Mouse (Mus musculus): ENCODE data around the gene Bend3. TPM values are rescaled to one million over a fixed set of nuclear protein-coding genes. Genes with fewer than 3 reads are reported as not detected.

The Bend3 gene
- polyA plus RNA-seq, 1 experiment: 2.8 TPM

GRCm38 (mm10) chr10:43539746-43540310 lies 61.2 kb downstream of the Bend3 start:
- no peaks in the 10 kb centered on the region for H3K27me3 ChIP-seq (ENCODE audit: control insufficient read depth, insufficient read depth, low read length)
- WGBS: 15% methylated on average over 12 of the region's 12 CpGs
- no peak for TF ChIP-seq CTCF (IDR thresholded peaks at IDR 0.05; ENCODE audit: borderline replicate concordance, insufficient read depth, low read depth, low read length)
- TF ChIP-seq POLR2A (IDR thresholded peaks at IDR 0.05; ENCODE audit: borderline replicate concordance, insufficient read depth, low read length): no peak
- no peak overlapping the region for H3K27ac ChIP-seq (ENCODE audit: insufficient read depth, low read length)
- no peaks in the 10 kb centered on the region; the same call in 1 of the 2 replicates for H3K4me1 ChIP-seq (ENCODE audit: control insufficient read depth, insufficient read depth, low read length)
- no peak for DNase-seq
- H3K4me3 ChIP-seq (replicated peaks; ENCODE audit: insufficient read depth, low read depth, low read length): peak overlapping the region; percentile 86

GRCm38 (mm10) chr10:43540442-43541152 lies 62.0 kb downstream of the Bend3 start, which contains the start of gene 1700021F05Rik:
Gene 1700021F05Rik (minus strand): TSS chr10:43540994.
- peak; percentile 92 for TF ChIP-seq CTCF (IDR thresholded peaks at IDR 0.05; ENCODE audit: borderline replicate concordance, insufficient read depth, low read depth, low read length)
- peak; percentile 68; the same call in 1 of the 2 replicates for TF ChIP-seq POLR2A (IDR thresholded peaks at IDR 0.05; ENCODE audit: borderline replicate concordance, insufficient read depth, low read length)
- under 1% methylated on average over 55 of the region's 56 CpGs for WGBS
- H3K4me1 ChIP-seq (ENCODE audit: control insufficient read depth, insufficient read depth, low read length): no peaks in the 10 kb centered on the region; the same call in 1 of the 2 replicates
- peak within 1 kb of the TSS; percentile 86 for H3K4me3 ChIP-seq (replicated peaks; ENCODE audit: insufficient read depth, low read depth, low read length)
- peak; percentile 95 to 96 for DNase-seq
- H3K27me3 ChIP-seq (ENCODE audit: control insufficient read depth, insufficient read depth, low read length): no peaks in the 10 kb centered on the region
- H3K27ac ChIP-seq (ENCODE audit: insufficient read depth, low read length): peak within 1 kb of the TSS; percentile 77

- WGBS: 37% methylated on average over 8 of the region's 8 CpGs
- Histone ChIP-seq H3K27me3 (ENCODE audit: control insufficient read depth, insufficient read depth, low read length) (no peaks in the 10 kb centered on the region), H3K27ac (ENCODE audit: insufficient read depth, low read length) (no peak overlapping the region), H3K4me1 (ENCODE audit: control insufficient read depth, insufficient read depth, low read length) (no peaks in the 10 kb centered on the region; the same call in 1 of the 2 replicates), H3K4me3 (replicated peaks; ENCODE audit: insufficient read depth, low read depth, low read length) (no peak overlapping the region)
- TF ChIP-seq CTCF (IDR thresholded peaks at IDR 0.05; ENCODE audit: borderline replicate concordance, insufficient read depth, low read depth, low read length): no peak
- DNase-seq: no peak
Measured at GRCm38 (mm10) chr10:43541153-43541544, 62.5 kb downstream of the Bend3 start.

- Histone ChIP-seq H3K27me3 (ENCODE audit: control insufficient read depth, insufficient read depth, low read length) (no peaks in the 10 kb centered on the region), H3K27ac (ENCODE audit: insufficient read depth, low read length) (no peak overlapping the region), H3K4me3 (replicated peaks; ENCODE audit: insufficient read depth, low read depth, low read length) (no peak overlapping the region), H3K4me1 (ENCODE audit: control insufficient read depth, insufficient read depth, low read length) (no peaks in the 10 kb centered on the region)
- WGBS: 60% methylated on average over 5 of the region's 5 CpGs
- no peak for DNase-seq
- TF ChIP-seq POLR2A (IDR thresholded peaks at IDR 0.05; ENCODE audit: borderline replicate concordance, insufficient read depth, low read length) (no peak), CTCF (IDR thresholded peaks at IDR 0.05; ENCODE audit: borderline replicate concordance, insufficient read depth, low read depth, low read length) (no peak)
Measured at GRCm38 (mm10) chr10:43549411-43549810, 70.8 kb downstream of the Bend3 start.

GRCm38 (mm10) chr10:43550923-43551322 lies 72.3 kb downstream of the Bend3 start:
- no peak overlapping the region for H3K4me3 ChIP-seq (replicated peaks; ENCODE audit: insufficient read depth, low read depth, low read length)
- no peak for TF ChIP-seq CTCF (IDR thresholded peaks at IDR 0.05; ENCODE audit: borderline replicate concordance, insufficient read depth, low read depth, low read length)
- no peak for TF ChIP-seq POLR2A (IDR thresholded peaks at IDR 0.05; ENCODE audit: borderline replicate concordance, insufficient read depth, low read length)
- no peak overlapping the region for H3K27ac ChIP-seq (ENCODE audit: insufficient read depth, low read length)
- no peak for DNase-seq
- H3K27me3 ChIP-seq (ENCODE audit: control insufficient read depth, insufficient read depth, low read length): no peaks in the 10 kb centered on the region
- no peaks in the 10 kb centered on the region for H3K4me1 ChIP-seq (ENCODE audit: control insufficient read depth, insufficient read depth, low read length)
- 23% methylated on average over 3 of the region's 3 CpGs for WGBS

- Histone ChIP-seq H3K27ac (ENCODE audit: insufficient read depth, low read length) (no peak overlapping the region), H3K4me3 (replicated peaks; ENCODE audit: insufficient read depth, low read depth, low read length) (no peak overlapping the region), H3K4me1 (ENCODE audit: control insufficient read depth, insufficient read depth, low read length) (no peaks in the 10 kb centered on the region), H3K27me3 (ENCODE audit: control insufficient read depth, insufficient read depth, low read length) (no peaks in the 10 kb centered on the region)
- TF ChIP-seq POLR2A (IDR thresholded peaks at IDR 0.05; ENCODE audit: borderline replicate concordance, insufficient read depth, low read length): no peak
- no peak for TF ChIP-seq CTCF (IDR thresholded peaks at IDR 0.05; ENCODE audit: borderline replicate concordance, insufficient read depth, low read depth, low read length)
- 51% methylated on average over 3 of the region's 3 CpGs for WGBS
- no peak for DNase-seq
Measured at GRCm38 (mm10) chr10:43551388-43551787, 72.8 kb downstream of the Bend3 start.

- 35% methylated on average over 5 of the region's 5 CpGs for WGBS
- Histone ChIP-seq H3K4me3 (replicated peaks; ENCODE audit: insufficient read depth, low read depth, low read length) (no peak overlapping the region), H3K4me1 (ENCODE audit: control insufficient read depth, insufficient read depth, low read length) (no peaks in the 10 kb centered on the region), H3K27me3 (ENCODE audit: control insufficient read depth, insufficient read depth, low read length) (no peaks in the 10 kb centered on the region), H3K27ac (ENCODE audit: insufficient read depth, low read length) (no peak overlapping the region)
- DNase-seq: no peak
- TF ChIP-seq CTCF (IDR thresholded peaks at IDR 0.05; ENCODE audit: borderline replicate concordance, insufficient read depth, low read depth, low read length) (no peak), POLR2A (IDR thresholded peaks at IDR 0.05; ENCODE audit: borderline replicate concordance, insufficient read depth, low read length) (no peak)
Measured at GRCm38 (mm10) chr10:43557630-43558165, 79.1 kb downstream of the Bend3 start.

GRCm38 (mm10) chr10:43559313-43559712 lies 80.7 kb downstream of the Bend3 start:
- no peak for DNase-seq
- Histone ChIP-seq H3K27me3 (ENCODE audit: control insufficient read depth, insufficient read depth, low read length) (no peaks in the 10 kb centered on the region), H3K27ac (ENCODE audit: insufficient read depth, low read length) (no peak overlapping the region), H3K4me3 (replicated peaks; ENCODE audit: insufficient read depth, low read depth, low read length) (no peak overlapping the region), H3K4me1 (ENCODE audit: control insufficient read depth, insufficient read depth, low read length) (no peaks in the 10 kb centered on the region)
- TF ChIP-seq CTCF (IDR thresholded peaks at IDR 0.05; ENCODE audit: borderline replicate concordance, insufficient read depth, low read depth, low read length) (no peak), POLR2A (IDR thresholded peaks at IDR 0.05; ENCODE audit: borderline replicate concordance, insufficient read depth, low read length) (no peak)
- 27% methylated on average over 11 of the region's 11 CpGs for whole genome bisulfite sequencing
